Mouse (Mus musculus): ENCODE data around the gene Gm10964.
A peak's percentile ranks its signal among the peaks of the same experiment; 100 is the strongest.
"Not testable (repeated sequence)": the region's sequence is repeated elsewhere in the genome, so short reads cannot be mapped to it uniquely, and the experiment has no call there.

Gene Gm10964

DNA sequence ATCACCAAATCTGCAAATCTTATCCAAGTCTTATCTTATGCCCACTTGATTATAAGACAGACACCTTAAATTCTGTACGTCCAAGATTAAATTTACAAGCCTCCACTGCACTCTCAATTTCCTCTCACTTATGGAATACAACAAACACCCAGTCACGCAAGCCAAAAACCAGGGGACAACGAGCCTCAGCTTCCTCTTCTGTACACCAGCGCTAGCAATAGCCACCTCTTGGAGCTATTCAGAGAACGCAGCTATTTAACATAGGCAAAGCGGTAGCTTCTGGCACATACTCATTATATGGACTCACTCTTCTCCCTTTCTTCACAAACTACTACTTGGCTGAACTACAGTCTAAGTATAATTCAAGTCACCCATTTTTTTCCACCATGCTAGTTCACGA lies 40.0 kb downstream of the Gm10964 start:
- DNase-seq: no peak

DNA sequence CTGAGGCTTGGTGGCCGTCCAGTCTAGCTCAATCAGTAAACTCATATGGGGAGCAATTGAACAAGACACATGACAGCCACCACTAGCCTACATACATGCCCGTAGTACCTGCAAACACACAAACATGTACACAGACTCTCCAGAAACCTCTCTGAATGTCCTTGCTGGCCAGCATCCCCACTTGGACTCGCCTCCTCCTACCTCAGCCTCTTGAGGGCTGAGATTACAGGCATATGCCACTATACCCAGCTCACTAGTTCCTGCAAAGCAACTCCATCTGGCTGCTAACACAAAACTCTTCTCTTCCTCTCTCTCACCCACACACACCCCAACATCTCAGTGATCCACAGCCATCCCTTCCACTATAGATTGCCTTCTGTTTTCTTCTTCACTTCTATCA lies 41.1 kb downstream of the Gm10964 start:
- DNase-seq: no peak

DNA sequence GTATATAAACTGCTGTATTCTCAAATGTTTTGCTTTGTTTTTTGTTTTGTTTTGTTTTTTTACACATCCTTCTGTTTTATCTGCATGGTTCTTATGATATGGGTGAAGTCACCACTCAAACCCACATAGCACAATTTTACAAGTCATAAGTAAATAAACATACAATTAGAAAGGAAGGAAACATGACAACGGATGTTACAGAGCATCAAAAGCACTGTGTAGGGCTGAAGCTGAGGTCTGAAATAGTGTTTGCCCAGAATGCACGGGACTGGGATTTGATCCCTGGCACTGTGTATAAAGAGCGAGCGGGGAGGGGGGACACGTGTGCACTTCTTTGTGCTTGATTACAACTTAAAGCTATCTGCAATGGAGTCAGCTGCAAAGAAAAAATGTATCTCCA lies 41.6 kb downstream of the Gm10964 start:
- DNase-seq: no peak

GRCm38 (mm10) chr3:103782844-103783609 lies 43.9 kb downstream of the Gm10964 start:
- no peak for DNase-seq

DNA sequence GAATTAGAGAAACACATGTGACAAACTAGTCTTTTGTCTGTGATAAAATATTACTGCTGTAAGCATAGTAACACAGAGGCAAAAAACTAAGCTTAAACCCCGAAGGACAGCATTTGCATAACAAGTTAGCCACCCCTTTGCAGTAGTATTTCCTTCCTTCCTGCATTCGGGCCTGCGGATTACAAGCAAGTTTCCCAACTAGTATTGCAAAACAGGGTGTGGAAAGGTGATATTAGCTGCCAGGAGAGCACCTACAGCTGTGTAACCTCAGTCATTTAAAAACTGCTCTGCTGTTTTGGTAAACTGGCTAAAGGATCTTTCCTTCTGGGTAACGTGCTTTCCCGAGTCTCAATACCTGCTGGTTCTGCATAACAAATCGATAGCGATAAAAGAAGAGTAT lies 48.1 kb downstream of the Gm10964 start:
- DNase-seq: peak in 1 of 2 experiments; percentile 28

DNA sequence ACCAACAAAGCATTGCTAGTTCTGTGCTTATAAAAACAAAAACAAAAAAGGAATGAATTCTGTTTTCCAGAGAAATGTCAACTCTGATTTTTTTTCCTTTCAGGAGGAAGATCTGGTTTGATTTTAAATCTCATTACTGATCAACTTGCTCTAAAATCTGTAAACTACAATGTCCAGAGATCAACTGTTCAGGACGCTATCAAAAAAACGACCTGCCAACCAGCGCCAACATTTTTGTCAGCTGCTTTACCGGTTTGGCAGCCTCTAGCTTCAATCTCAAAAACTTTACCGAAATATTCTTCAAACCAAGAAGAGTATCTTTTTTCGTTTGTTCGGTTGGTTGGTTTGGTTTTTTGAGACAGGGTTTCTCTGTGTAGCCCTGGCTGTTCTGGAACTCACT lies 49.9 kb downstream of the Gm10964 start:
- no peak for DNase-seq

DNA sequence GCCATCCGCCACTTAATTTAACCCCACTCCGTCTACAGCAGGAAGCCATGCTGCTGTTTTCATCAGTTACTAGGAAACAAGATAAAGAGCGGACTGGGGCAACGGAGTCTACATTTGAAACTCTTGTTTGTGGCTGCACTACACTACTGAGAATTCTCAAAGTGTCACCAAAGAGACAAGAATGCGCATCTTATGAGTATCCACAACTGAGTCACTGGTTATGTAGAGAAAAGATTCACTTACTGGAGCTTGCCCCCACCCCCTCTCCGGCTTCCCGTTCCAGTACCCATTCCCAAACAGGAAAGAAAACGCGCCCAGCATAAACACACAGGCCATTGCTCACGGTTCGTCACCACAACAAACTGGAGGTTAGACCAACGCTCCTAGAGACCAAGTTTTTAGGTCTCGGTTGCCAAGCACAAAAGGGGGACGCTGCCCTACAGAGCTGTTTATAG lies 50.8 kb downstream of the Gm10964 start:
- DNase-seq: peak; percentile 70 to 75

DNA sequence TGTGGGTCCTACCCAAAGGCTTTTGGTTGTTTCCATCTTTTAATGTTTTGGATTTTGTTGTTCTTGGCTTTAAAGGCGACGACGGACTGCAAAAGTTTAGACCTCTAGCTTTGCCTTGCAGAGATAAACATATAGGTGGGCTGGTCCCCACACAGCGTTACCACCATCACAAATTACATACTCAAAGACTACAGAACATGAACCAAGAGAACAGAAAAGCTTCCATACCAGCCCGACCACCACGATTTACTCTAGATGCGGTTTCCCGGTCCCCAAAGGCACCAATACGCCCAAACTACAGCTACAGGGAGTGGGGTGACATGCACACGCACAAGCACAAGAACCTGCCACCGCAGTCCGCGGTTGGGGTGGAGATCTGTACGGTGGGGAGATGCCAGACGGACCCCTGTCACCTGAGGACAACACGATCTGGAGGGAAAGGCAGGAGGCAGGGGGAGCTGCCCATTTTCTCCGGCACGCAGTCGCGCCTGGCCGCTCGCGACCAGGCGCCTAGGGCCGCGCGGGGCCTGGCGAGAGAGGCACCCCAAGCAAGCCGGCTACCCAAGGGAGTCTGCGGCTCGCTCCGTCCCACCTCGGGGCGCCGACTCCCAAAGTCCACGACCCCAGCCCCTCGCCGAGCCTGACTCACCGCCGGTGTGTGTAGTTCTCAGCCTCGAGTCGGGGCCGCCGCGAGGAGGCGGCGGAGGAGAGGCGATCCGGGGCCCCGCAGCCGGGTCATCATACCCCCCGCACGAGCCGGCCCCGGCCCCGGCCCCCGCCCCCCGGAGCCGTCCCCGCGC lies 51.4 kb downstream of the Gm10964 start:
- no peak for DNase-seq

DNA sequence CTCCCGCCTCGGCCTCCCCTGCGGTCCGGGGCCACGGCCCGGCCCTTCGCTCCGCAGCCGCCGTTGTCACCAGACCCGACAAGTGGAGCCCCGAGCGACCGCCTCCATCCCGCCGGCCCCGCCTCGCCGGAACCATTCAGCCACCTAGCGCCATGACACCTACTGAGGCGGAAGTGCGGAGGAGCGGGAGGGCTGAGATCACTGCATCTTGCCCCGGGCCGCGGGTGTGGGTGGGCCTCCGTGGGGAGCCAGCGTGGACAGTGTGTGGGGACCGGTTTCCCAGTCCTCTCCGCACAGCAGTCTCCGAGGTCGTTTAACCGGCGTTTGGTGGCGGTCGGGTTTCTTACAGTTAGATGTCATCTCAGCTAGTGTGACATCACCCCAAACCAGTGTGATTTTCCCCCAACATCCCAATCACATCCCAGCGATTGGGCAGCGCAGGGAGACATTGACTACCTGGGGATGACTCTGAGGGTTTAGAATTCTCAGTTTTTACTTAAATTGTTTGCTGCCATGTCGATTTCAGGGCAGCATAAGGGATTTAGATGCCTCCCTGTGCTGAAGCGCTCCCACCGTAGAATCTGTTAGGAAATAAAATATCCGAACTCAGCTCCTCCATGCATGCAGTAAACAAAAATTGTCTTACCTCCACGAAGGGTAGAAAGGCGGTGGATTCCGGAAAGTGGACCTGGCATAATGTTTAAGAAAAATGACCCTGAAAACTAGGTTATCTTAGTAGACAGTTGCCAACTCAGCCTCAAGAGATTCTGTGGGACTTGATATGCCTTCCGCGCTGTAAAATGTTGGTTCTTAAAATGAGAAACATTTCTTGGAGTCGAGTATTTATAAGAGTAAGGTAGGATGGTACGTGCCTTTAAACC lies 52.3 kb downstream of the Gm10964 start, which contains the start of gene Hipk1:
Gene Hipk1 (minus strand): TSS at position 334 of the 881 bp plus-strand sequence.
- DNase-seq: peak; percentile 96 to 97

DNA sequence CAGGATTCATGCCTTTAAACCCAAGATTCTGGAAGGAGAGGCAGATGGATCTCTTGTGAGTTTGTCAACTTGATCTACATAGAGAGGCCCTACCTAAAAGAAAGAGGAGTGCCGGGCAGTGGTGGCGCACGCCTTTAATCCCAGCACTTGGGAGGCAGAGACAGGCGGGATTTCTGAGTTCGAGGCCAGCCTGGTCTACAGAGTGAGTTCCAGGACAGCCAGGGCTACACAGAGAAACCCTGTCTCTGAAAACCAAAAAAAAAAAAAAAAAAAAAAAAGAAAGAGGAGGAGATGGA lies 52.9 kb downstream of the Gm10964 start:
- DNase-seq: not testable (repeated sequence)

GRCm38 (mm10) chr3:103792566-103792965 lies 53.4 kb downstream of the Gm10964 start:
- DNase-seq: no peak
